Mouse (Mus musculus): ENCODE data around the gene Fbf1.

DNA sequence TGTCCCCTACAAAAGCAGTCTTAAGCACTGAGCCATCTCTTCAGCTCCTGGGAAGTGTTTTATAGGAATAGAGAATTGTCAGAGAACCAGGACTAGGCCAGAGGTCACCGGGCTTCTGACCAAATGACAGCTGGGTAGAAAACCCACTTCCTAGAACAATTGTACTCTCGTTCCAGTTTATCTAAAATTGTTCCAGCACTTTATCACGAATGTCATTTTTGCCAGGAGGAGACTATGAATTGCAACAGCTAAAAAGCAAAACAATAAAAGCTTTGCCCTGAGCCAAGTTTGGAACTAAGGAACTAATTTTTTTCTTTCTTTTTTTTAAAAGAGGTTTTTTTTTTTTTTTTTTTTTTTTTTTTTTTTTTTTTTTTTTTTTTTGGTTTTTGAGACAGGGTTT, 72.4 kb downstream of the Fbf1 start:
- TF ChIP-seq CEBPB (IDR thresholded peaks at IDR 0.05; ENCODE audit: low read depth) (no peak), CTCF (IDR thresholded peaks at IDR 0.05; ENCODE audit: control insufficient read depth, insufficient read depth, insufficient read length) (no peak)
